Mouse (Mus musculus) ES-Bruce4 (cell line): ENCODE results near the gene Olfml2a. TPM values are rescaled to one million over a fixed set of nuclear protein-coding genes. Genes with fewer than 3 reads are reported as not detected.

ENCODE experiments used
- H3K27ac ChIP-seq: 2 replicates; pipeline ENCODE4 v1.5.1; 2012; ENCODE audit warnings: low read length, inconsistent platforms; ENCODE audit not compliant: insufficient read depth
- H3K27me3 ChIP-seq: 2 replicates; pipeline ENCODE4 v1.6.1; 2012; ENCODE audit warnings: mild to moderate bottlenecking, low read length, inconsistent platforms; ENCODE audit not compliant: control insufficient read depth, poor library complexity, insufficient read depth, severe bottlenecking
- H3K36me3 ChIP-seq: 2 replicates; pipeline ENCODE4 v1.6.1; 2012; ENCODE audit warnings: inconsistent platforms, mild to moderate bottlenecking, low read length, moderate library complexity; ENCODE audit not compliant: control insufficient read depth, poor library complexity, insufficient read depth, severe bottlenecking
- H3K4me1 ChIP-seq: one replicate; pipeline ENCODE4 v1.8.1; 2011; ENCODE audit warnings: low read length; ENCODE audit not compliant: control insufficient read depth, insufficient read depth
- H3K4me3 ChIP-seq: 2 replicates; pipeline ENCODE4 v1.5.1; 2011; ENCODE audit warnings: low read depth, mild to moderate bottlenecking, low read length
- H3K9ac ChIP-seq: 2 replicates; pipeline ENCODE4 v1.6.1; 2012; ENCODE audit warnings: low read depth, mild to moderate bottlenecking, inconsistent platforms; ENCODE audit not compliant: poor library complexity, severe bottlenecking
- H3K9me3 ChIP-seq: replicated peaks from 2 replicates; pipeline ENCODE4 v1.6.1; 2012; ENCODE audit warnings: mild to moderate bottlenecking, low read length, inconsistent platforms; ENCODE audit not compliant: control insufficient read depth, poor library complexity, insufficient read depth, severe bottlenecking
- CTCF ChIP-seq: IDR thresholded peaks from one replicate; pipeline ENCODE4 v1.8.1; 2011; ENCODE audit warnings: low read depth, low read length
- EP300 ChIP-seq: IDR thresholded peaks from 2 replicates; pipeline ENCODE4 v1.6.1; 2011; ENCODE audit warnings: low read depth, low read length; ENCODE audit not compliant: insufficient read depth
- POLR2A ChIP-seq: IDR thresholded peaks from one replicate; pipeline ENCODE4 v1.8.1; 2011; ENCODE audit warnings: low read length; ENCODE audit not compliant: insufficient read depth
- polyA plus RNA-seq: library from polyadenylated mRNA; stranded (reverse); fragments of >200 nt; gene quantifications from 2 replicates; pipeline ENCODE4 v1.2.4, GENCODE M21; 2011; ENCODE audit warnings: low read depth; ENCODE audit not compliant: missing spikeins, insufficient read depth, insufficient read length

Gene Olfml2a
- polyA plus RNA-seq, 1 experiment: 1.8 TPM

GRCm38 (mm10) chr2:38953152-38953883 is 21.5 kb downstream of the Olfml2a start:
- Histone ChIP-seq H3K27me3 (no peaks in the 10 kb centered on the region), H3K4me1 (no peaks in the 10 kb centered on the region), H3K27ac (no peak overlapping the region), H3K36me3 (no peaks in the 10 kb centered on the region), H3K9me3 (no peaks in the 10 kb centered on the region), H3K9ac (no peak overlapping the region), H3K4me3 (no peak overlapping the region)
- TF ChIP-seq POLR2A (no peak), EP300 (no peak), CTCF (no peak)

- H3K27ac ChIP-seq: no peak overlapping the region
- H3K9ac ChIP-seq: no peak overlapping the region
- H3K27me3 ChIP-seq: no peaks in the 10 kb centered on the region
- H3K4me1 ChIP-seq: no peaks in the 10 kb centered on the region
- H3K9me3 ChIP-seq: no peaks in the 10 kb centered on the region
- no peaks in the 10 kb centered on the region for H3K36me3 ChIP-seq
- TF ChIP-seq POLR2A: no peak
- no peak for TF ChIP-seq CTCF
- no peak for TF ChIP-seq EP300
- no peak overlapping the region for H3K4me3 ChIP-seq
Observed at GRCm38 (mm10) chr2:38956062-38956461, 24.3 kb downstream of the Olfml2a start.

DNA sequence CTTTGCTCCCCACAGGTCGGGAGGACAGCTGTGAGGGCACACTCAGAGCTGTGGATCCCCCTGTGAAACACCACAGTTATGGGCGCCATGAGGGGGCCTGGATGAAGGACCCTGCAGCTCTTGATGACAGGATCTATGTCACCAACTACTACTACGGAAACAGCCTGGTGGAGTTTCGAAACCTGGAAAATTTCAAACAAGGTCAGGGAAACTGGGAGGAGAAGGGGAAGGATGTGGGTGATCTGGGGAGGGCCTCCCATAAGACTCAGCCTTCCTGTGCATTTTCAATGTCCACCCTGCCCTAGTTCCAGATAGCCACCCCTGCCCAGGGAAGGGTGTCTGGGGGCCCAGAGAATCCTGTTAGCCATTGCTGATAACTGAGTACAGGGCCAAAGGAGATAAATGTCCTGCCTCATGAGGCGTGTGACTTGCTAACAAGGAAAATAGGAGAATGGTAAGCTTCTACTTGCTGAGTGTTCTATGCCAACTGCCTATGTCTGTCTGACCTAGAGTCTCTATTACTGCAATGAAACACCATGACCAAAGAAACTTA is 26.0 kb downstream of the Olfml2a start:
- Histone ChIP-seq H3K4me1 (no peaks in the 10 kb centered on the region), H3K27me3 (no peaks in the 10 kb centered on the region), H3K27ac (no peak overlapping the region), H3K36me3 (no peaks in the 10 kb centered on the region), H3K9ac (no peak overlapping the region), H3K9me3 (no peaks in the 10 kb centered on the region), H3K4me3 (no peak overlapping the region)
- TF ChIP-seq CTCF (no peak), EP300 (no peak), POLR2A (no peak)

DNA sequence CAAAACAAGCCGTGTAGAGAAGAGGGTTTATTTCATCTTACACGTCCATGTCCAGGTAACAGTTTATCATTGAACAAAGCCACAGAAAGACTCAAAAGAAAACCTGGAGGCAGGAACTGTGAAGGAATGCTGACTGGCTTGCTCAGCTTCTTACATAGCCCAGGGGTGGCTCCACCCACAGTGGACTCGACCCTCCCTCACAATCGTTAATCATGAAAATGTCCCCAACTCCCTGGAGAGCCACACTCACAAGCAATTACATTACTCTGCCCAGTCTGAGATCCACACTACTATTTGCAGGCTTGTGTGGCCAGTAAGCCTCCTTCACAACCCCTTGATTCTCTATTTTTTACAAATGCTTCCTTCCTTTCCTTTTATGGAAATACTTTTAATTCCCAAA is 32.4 kb downstream of the Olfml2a start:
- TF ChIP-seq CTCF: no peak
- Histone ChIP-seq H3K4me1 (no peaks in the 10 kb centered on the region), H3K9me3 (no peaks in the 10 kb centered on the region), H3K9ac (no peak overlapping the region), H3K27ac (no peak overlapping the region), H3K36me3 (no peaks in the 10 kb centered on the region), H3K4me3 (no peak overlapping the region), H3K27me3 (no peaks in the 10 kb centered on the region)

- Histone ChIP-seq H3K36me3 (no peaks in the 10 kb centered on the region), H3K27me3 (no peaks in the 10 kb centered on the region), H3K4me3 (no peak overlapping the region), H3K4me1 (peaks cover 4% of the 10 kb centered on the region), H3K9ac (no peak overlapping the region), H3K9me3 (no peaks in the 10 kb centered on the region), H3K27ac (no peak overlapping the region)
- TF ChIP-seq POLR2A (no peak), CTCF (no peak), EP300 (no peak)
Observed at GRCm38 (mm10) chr2:38969650-38970049, 37.9 kb downstream of the Olfml2a start.

- Histone ChIP-seq H3K4me3 (no peak overlapping the region), H3K36me3 (no peaks in the 10 kb centered on the region), H3K9me3 (no peaks in the 10 kb centered on the region), H3K27ac (no peak overlapping the region), H3K27me3 (no peaks in the 10 kb centered on the region), H3K4me1 (peaks cover 4% of the 10 kb centered on the region), H3K9ac (no peak overlapping the region)
- no peak for TF ChIP-seq EP300
- no peak for TF ChIP-seq CTCF
- no peak for TF ChIP-seq POLR2A
Observed at GRCm38 (mm10) chr2:38970057-38970456, 38.3 kb downstream of the Olfml2a start.
